Mouse (Mus musculus): ENCODE results near the gene Gm49361.

Gene Gm49361

DNA sequence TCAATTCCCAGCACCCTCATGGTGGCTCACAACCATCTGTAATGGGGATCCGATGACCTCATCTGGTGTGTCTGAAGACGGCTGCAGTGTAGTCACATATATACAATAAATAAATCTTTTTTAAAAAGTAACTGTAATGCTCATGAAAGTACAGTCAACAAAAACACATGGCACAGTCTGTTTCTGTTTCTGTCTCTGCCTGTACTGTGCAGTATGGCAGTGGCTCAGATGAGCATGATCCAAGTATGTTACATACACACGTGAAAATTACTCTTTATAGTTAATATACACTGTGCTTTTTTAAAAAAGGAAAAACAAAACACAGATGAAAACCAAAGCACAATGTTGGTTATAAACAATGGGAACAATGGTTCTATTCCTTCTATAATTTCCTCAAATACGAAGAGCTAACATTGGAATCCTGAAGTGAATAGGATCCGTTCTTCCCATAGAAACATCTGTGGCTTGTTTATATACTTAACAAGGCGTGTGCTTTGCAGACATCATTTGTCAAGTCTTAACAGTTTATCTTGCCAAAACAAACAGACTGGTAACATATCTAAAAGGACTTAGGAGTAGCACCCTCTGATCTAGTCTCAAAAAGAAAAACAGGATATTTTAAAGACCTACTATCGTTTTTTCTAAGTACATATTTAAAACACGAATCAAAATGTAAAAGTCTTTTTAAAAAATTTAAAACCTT lies 139.1 kb downstream of the Gm49361 start:
- in situ Hi-C loops (cut with MboI; ENCODE audit: low pct_unique_long_range_greater_than_20kb in 1 of 2, low sequenced_read_pairs in 2 of 2, unreplicated experiment in 1 of 2): no loop called here

DNA sequence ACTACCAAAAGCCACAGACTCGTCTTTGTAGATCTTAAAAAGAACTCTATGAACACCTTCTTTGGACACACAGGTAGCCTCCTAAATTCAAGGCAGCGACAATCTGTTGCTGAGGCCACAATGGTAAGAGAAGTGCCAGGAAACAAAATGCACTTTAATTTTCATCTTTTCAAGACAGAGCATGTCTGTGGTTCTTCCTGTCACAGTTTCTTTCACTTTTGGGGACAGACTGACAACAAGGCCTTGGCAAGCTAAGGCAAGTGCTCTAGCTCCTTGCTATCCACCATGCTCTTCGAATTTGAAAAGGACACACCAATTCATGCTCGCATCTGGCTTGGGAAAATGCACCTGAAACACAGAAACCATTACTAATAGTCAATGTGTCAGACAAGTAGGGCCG lies 152.6 kb downstream of the Gm49361 start:
- in situ Hi-C loops (cut with MboI; ENCODE audit: low pct_unique_long_range_greater_than_20kb in 1 of 2, low sequenced_read_pairs in 2 of 2, unreplicated experiment in 1 of 2): no loop called here

Data from mouse embryonic stem cell (cell line).